Mouse (Mus musculus) small intestine, adult 2 months (tissue): Measurements from ENCODE around the gene Atp6v0a1. TPM values are rescaled to one million over a fixed set of nuclear protein-coding genes. Genes with fewer than 3 reads are reported as not detected.

Experiments used
- H3K27ac ChIP-seq: fragments of 200-500 bp; 2 replicates; pipeline ENCODE4 v1.5.1; 2012; ENCODE audit warnings: low read depth, low read length, control low read depth, inconsistent platforms; ENCODE audit not compliant: insufficient read depth
- H3K27me3 ChIP-seq: fragments of 200-500 bp; 2 replicates; pipeline ENCODE4 v1.6.1; 2012; ENCODE audit warnings: mild to moderate bottlenecking, moderate library complexity, low read length, inconsistent platforms; ENCODE audit not compliant: control insufficient read depth, insufficient read depth
- H3K36me3 ChIP-seq: fragments of 200-500 bp; 2 replicates; pipeline ENCODE4 v1.6.1; 2012; ENCODE audit warnings: mild to moderate bottlenecking, low read length, control low read depth, inconsistent platforms; ENCODE audit not compliant: control insufficient read depth, insufficient read depth
- H3K4me1 ChIP-seq: fragments of 200-500 bp; 2 replicates; pipeline ENCODE4 v1.6.1; 2012; ENCODE audit warnings: low read length, inconsistent platforms, mixed read lengths; ENCODE audit not compliant: control insufficient read depth, insufficient read depth, insufficient read length
- H3K4me3 ChIP-seq: fragments of 200-500 bp; 2 replicates; pipeline ENCODE4 v1.5.1; 2012; ENCODE audit warnings: low read depth, mild to moderate bottlenecking, control low read depth, inconsistent platforms, low read length, moderate library complexity
- CTCF ChIP-seq: fragments of 200-500 bp; IDR thresholded peaks from 2 replicates; pipeline ENCODE4 v1.5.1; 2012; ENCODE audit warnings: low read depth, mild to moderate bottlenecking, control low read depth, inconsistent platforms, low read length, moderate library complexity, mixed read lengths; ENCODE audit not compliant: insufficient replicate concordance, insufficient read length; ENCODE audit errors: extremely low read depth
- POLR2A ChIP-seq: fragments of 200-500 bp; IDR thresholded peaks from 2 replicates; pipeline ENCODE4 v1.6.1; 2012; ENCODE audit warnings: low read depth, mild to moderate bottlenecking, control low read depth, inconsistent platforms, low read length, moderate library complexity
- WGBS: fragments of 180-500 bp; shearing (Covaris S2); methylation state at CpG from one replicate; pipeline ENCODE4 v1.1.7; 2018; 5-methylcytosine and 5-hydroxymethylcytosine counted together
- polyA plus RNA-seq: library from polyadenylated mRNA; depleted of rRNA; stranded (reverse); fragments of >200 nt; gene quantifications from 2 replicates; pipeline ENCODE4 v1.2.3, GENCODE M21; 2012

Gene Atp6v0a1
- polyA plus RNA-seq, 1 experiment = 69.5 TPM

GRCm38 (mm10) chr11:101052751-101053473, 43.7 kb downstream of the Atp6v0a1 start:
- Histone ChIP-seq H3K27me3 (no peaks in the 10 kb centered on the region), H3K4me3 (no peak overlapping the region), H3K4me1 (peaks cover 37% of the 10 kb centered on the region), H3K36me3 (peaks cover 17% of the 10 kb centered on the region), H3K27ac (peak overlapping the region; percentile 77)
- WGBS = 28% methylated on average over 10 of the region's 10 CpGs
- no peak for TF ChIP-seq POLR2A
- no peak for TF ChIP-seq CTCF

GRCm38 (mm10) chr11:101053974-101054373, 44.7 kb downstream of the Atp6v0a1 start:
- Histone ChIP-seq H3K4me3 (no peak overlapping the region), H3K4me1 (peaks cover 39% of the 10 kb centered on the region), H3K36me3 (peaks cover 10% of the 10 kb centered on the region; the same call in 1 of the 2 replicates), H3K27me3 (no peaks in the 10 kb centered on the region), H3K27ac (no peak overlapping the region)
- TF ChIP-seq CTCF (peak; percentile 44; the same call in 1 of the 2 replicates), POLR2A (no peak)
- 98% methylated on average over 1 of the region's 1 CpGs for WGBS

GRCm38 (mm10) chr11:101055418-101055817, 46.2 kb downstream of the Atp6v0a1 start:
- peaks cover 39% of the 10 kb centered on the region for H3K4me1 ChIP-seq
- TF ChIP-seq POLR2A (no peak), CTCF (no peak)
- 44% methylated on average over 14 of the region's 14 CpGs for WGBS

GRCm38 (mm10) chr11:101056885-101057284, 47.6 kb downstream of the Atp6v0a1 start:
- peak overlapping the region; percentile 73 for H3K27ac ChIP-seq

More at GRCm38 (mm10) chr11:101055418-101055817, 46.2 kb downstream of the Atp6v0a1 start:
- Histone ChIP-seq H3K27ac (no peak overlapping the region), H3K36me3 (peaks cover 4% of the 10 kb centered on the region; the same call in 1 of the 2 replicates), H3K27me3 (no peaks in the 10 kb centered on the region), H3K4me3 (no peak overlapping the region)

GRCm38 (mm10) chr11:101057860-101058259, 48.6 kb downstream of the Atp6v0a1 start:
- H3K36me3 ChIP-seq = peaks cover 4% of the 10 kb centered on the region; the same call in 1 of the 2 replicates
- H3K27ac ChIP-seq = peak overlapping the region; percentile 73; the same call in 1 of the 2 replicates
- peaks cover 40% of the 10 kb centered on the region for H3K4me1 ChIP-seq
- H3K4me3 ChIP-seq = no peak overlapping the region
- peak; percentile 86; the same call in 1 of the 2 replicates for TF ChIP-seq CTCF
- TF ChIP-seq POLR2A = no peak
- H3K27me3 ChIP-seq = no peaks in the 10 kb centered on the region
- 19% methylated on average over 5 of the region's 5 CpGs for WGBS

More at GRCm38 (mm10) chr11:101056885-101057284, 47.6 kb downstream of the Atp6v0a1 start:
- Histone ChIP-seq H3K36me3 (peaks cover 3% of the 10 kb centered on the region; the same call in 1 of the 2 replicates), H3K27me3 (no peaks in the 10 kb centered on the region), H3K4me1 (peaks cover 39% of the 10 kb centered on the region), H3K4me3 (no peak overlapping the region)
- WGBS = 13% methylated on average over 8 of the region's 8 CpGs
- TF ChIP-seq CTCF = no peak
- no peak; the same call in 1 of the 2 replicates for TF ChIP-seq POLR2A

GRCm38 (mm10) chr11:101058726-101059125, 49.5 kb downstream of the Atp6v0a1 start:
- TF ChIP-seq POLR2A (no peak), CTCF (no peak)
- Histone ChIP-seq H3K27ac (peak overlapping the region; percentile 88; the same call in 1 of the 2 replicates), H3K36me3 (peaks cover 7% of the 10 kb centered on the region; the same call in 1 of the 2 replicates), H3K27me3 (no peaks in the 10 kb centered on the region), H3K4me1 (peaks cover 43% of the 10 kb centered on the region), H3K4me3 (no peak overlapping the region)
- 37% methylated on average over 5 of the region's 5 CpGs for WGBS

- no peak for TF ChIP-seq POLR2A
- no peak for TF ChIP-seq CTCF
- 89% methylated on average over 10 of the region's 10 CpGs for WGBS
- Histone ChIP-seq H3K27me3 (no peaks in the 10 kb centered on the region), H3K36me3 (peaks cover 7% of the 10 kb centered on the region; the same call in 1 of the 2 replicates), H3K4me1 (peaks cover 49% of the 10 kb centered on the region), H3K4me3 (no peak overlapping the region), H3K27ac (peak overlapping the region; percentile 88)
Measured at GRCm38 (mm10) chr11:101059473-101059872, 50.2 kb downstream of the Atp6v0a1 start.
